Mouse (Mus musculus): ENCODE data around the gene Hcrt.

- no peak for TF ChIP-seq CTCF (IDR thresholded peaks at IDR 0.05; ENCODE audit: low read depth)
- no peak for TF ChIP-seq EP300 (IDR thresholded peaks at IDR 0.05; ENCODE audit: low read depth)
These were observed 4.0 kb upstream of the Hcrt start for GRCm38 (mm10) chr11:100766726-100767125.
